Mouse (Mus musculus) kidney, postnatal 36 days (tissue): ENCODE results near the gene Hist1h2ae.
"Not testable (repeated sequence)": the region's sequence is repeated elsewhere in the genome, so short reads cannot be mapped to it uniquely, and the experiment has no call there.

ENCODE experiments used
- DNase-seq, 2 experiments: peaks; one replicate each; pipeline ENCODE4 v3.0.0; 2021 to 2022; ENCODE audit warnings: mixed read lengths in 2 of 2

The Hist1h2ae gene

GRCm38 (mm10) chr13:23571022-23571503 is at the start of gene Hist1h2ae, which contains the start of gene Hist1h2bg:
Gene Hist1h2ae (minus strand): TSS chr13:23571220.
Gene Hist1h2bg (plus strand): TSS chr13:23571396.
- DNase-seq, result peak; percentile 46 to 85

DNA sequence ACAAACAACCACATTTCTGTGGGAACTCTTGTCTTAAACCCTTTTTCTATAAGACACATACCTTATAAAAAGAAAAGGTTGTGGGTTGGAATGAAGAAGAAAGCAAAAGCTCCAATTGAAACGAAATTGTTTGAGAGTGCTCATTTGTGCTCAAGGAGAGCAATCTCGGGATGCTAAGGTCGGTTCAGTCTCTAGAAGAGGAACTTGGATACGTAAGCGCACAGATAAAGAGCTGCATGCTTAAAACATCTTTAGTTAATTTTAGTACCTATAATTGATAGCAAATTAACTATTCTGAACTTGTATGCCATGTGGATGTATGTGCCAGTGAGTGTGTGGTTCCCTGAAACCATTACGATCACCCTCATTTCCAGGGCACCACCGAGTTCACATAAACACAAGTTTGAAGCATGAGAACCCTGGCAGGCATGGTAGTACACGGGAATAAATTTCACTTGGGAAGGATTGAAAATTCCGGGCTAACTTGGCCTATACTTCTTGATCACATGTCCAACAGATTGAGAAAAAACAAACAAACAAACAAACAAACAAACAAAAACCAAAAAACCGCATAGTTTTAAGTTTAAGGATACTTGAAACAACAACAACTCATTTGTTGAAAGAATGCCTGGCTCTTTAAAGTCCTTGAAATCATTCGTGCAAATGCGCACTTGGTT is 49.2 kb upstream of the Hist1h2ae start:
- DNase-seq, result no peak

- DNase-seq, result no peak
These were observed 40.6 kb upstream of the Hist1h2ae start for GRCm38 (mm10) chr13:23611638-23612037.

DNA sequence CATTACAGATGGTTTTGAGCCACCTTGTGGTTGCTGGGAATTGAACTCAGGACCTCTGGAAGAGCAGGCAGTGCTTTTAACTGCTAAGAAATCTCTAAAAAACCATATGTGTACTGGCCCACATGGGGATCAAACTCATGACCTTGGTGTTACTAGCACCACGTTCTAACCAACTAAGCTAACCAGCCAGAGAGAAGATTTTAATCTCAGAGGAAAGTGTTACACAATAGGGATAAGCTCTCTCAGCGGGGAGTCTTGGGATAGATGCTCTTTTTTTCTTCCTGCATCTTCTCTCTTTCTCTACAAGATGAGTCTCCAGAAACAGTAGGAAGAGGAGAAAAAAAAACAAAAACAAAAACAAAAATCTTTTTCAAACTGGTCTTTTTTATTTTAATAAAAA is 39.4 kb upstream of the Hist1h2ae start:
- no peak for DNase-seq

DNA sequence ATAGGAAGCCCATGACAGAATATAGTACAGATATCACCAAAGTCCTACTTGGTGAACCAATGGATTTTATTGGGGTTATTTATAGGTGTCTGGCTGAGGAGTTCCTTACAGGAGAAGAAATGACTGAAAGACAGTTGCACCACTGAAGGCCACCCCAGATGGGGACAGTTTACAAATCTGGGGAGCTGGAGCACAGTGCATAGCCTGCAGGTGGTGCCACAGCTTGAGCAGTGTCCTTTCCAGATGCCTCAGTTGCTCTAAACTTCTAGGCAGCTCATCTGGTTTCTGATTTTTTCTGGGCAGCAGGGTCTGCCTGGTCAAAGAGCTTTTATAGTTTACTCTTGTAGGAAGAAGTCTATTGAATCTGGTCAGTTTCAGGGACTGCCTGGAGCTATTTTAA is 38.8 kb upstream of the Hist1h2ae start:
- DNase-seq, result no peak

GRCm38 (mm10) chr13:23609209-23609608 is 38.2 kb upstream of the Hist1h2ae start:
- no peak for DNase-seq

DNA sequence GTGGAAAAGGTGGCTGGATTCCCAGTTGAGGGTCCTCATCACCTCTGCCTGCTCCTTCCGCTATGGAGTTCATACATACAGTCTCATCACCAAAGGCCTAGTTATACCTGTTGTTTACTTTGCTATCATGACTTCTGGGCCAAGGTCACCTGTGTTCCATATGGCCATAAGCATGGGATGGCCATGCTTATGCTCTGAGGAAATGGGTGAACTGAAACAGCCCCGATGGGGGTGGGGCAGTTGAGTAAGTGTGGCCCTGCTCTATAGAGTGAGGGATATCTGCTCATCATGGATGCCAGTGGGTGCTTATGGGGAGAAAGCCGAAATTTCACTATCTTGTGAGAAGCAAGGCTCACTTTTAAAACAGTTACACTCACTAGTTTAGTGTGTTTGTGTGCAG is 34.0 kb upstream of the Hist1h2ae start:
- no peak for DNase-seq

GRCm38 (mm10) chr13:23604452-23604851 is 33.4 kb upstream of the Hist1h2ae start:
- no peak for DNase-seq

- no peak for DNase-seq
These were observed 32.2 kb upstream of the Hist1h2ae start for GRCm38 (mm10) chr13:23603182-23603699.

GRCm38 (mm10) chr13:23597957-23598356 is 26.9 kb upstream of the Hist1h2ae start:
- DNase-seq, result peak; percentile 62 to 92

DNA sequence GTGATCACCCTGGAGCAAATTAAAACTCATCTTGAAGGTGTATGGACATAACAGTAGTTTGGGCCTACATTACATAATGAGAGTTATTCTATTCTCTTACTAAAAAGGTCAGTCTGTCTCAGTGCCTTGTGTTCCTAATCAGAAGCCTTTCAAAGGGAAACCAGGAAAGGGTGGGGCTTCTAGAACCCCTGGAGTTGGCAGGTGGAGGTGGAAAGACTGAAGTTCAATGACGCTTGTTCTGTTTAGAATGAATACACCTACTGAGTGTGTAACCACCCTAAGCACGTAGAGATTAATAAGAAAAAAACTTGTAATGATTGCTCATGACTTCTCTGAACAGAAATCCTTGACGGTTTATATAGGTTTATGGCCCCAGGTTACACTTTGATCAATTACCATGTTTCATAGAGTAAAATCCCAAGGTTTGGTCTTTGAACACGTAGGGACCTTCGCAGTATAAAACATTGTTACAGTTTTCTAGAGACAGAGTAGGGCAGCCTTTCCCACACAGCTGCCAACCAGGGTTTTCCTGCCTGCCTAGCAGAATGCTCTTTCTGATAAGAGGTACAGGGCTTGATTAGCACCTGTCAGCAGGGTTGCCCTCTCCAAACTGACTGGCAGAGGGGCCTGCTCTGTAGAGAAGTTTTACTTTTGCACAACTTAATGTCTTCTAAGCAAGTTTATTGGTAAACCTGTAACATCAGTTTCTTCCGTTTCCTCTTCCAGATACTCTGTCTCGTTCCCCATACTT is 24.8 kb upstream of the Hist1h2ae start:
- DNase-seq, result no peak

- no peak for DNase-seq
These were observed 24.2 kb upstream of the Hist1h2ae start for GRCm38 (mm10) chr13:23595185-23595584.

GRCm38 (mm10) chr13:23593051-23593770 is 22.2 kb upstream of the Hist1h2ae start:
- DNase-seq, result peak; percentile 36 to 38

DNA sequence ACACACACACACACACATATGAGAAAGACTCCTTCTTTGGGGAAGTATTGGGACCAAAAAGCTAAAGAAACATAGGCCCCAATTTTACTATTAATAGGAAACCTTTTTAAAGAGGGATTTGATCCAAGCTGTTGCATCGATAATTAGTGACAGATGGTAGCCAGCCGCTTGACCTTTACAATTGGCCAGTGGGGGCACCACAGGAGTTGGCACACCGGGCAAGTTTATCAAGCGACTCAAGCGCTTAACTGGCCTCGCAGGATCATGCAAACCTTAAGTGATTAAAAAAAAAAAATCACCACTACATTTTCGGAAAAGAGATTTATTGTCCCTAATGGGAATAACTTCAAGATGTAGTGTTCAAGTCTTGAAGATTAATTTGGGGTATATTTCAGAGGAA is 21.6 kb upstream of the Hist1h2ae start:
- DNase-seq, result no peak

DNA sequence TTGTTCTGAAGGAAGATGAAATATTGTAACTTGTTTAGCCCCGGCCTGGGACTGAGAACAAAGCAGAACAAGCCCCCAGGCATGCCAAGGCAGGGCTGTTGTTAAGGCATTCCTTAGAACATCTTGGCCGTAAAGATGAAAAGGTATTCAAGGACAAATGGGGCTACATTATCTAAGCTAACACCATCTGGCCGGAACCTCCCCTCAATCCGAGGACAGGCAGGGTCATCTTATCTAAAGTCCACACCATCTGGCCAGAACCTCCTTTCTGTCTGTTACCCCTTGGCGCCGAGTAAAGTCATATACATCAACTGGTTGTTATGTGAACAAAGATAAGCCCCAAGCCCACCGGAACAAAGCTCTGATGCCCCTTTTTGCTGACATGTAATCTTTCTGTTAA is 20.9 kb upstream of the Hist1h2ae start:
- DNase-seq, result not testable (repeated sequence)

DNA sequence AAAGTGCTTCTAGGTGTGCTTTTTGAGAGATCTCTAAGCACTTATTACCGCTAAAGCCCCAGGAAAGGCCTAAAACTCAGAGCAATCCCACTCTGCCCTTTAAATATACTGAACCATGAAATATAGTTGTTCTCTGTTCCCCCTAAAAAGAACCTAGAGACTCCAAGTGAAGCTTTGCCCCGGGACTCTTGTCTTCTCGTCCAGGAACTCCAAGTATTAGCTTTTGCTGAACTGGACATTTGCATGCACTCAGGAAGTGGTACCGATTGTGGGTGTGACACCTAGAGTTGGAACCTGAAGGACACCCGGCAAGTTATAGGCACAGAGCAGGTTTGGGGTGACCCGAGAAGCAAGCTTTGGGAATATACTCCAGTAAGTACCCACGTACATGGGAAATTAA is 20.2 kb upstream of the Hist1h2ae start:
- DNase-seq, result no peak

DNA sequence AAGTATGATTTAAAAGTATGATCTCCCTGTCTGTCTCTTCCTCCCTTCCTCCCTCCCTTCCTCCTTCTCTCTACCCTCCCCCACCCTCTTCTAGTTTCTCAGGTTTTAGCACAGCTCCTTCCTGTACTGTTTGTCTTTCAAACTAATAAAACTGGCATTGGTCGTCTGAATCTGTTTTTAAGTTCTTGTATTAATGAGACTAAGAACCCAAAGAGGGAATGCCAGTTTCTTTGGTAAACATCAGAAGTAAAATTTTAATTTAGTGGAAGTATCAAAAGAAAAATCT is 15.9 kb upstream of the Hist1h2ae start:
- DNase-seq, result no peak

- DNase-seq, result no peak
These were observed 15.3 kb upstream of the Hist1h2ae start for GRCm38 (mm10) chr13:23586099-23586939.

DNA sequence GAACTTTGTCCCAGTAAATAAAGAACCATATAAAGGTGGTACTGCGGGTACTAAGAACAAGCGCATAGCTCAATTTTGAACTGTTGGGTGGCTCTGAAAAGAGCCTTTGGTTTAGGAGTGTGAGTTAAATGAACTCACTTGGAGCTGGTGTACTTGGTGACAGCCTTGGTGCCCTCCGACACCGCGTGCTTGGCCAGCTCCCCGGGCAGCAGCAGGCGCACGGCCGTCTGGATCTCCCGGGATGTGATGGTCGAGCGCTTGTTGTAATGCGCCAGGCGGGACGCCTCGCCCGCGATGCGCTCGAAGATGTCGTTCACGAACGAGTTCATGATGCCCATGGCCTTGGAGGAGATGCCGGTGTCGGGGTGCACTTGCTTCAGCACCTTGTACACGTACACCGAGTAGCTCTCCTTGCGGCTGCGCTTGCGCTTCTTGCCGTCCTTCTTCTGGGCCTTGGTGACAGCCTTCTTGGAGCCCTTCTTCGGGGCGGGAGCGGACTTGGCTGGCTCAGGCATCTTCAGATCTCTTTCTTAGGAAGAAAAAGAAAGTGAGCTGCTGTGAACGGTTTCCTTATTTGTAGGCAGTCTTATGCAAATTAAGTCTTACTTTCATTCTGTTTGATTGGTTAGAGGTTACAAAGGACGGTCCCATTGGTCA is 14.6 kb upstream of the Hist1h2ae start:
- peak; percentile 56 to 79 for DNase-seq

DNA sequence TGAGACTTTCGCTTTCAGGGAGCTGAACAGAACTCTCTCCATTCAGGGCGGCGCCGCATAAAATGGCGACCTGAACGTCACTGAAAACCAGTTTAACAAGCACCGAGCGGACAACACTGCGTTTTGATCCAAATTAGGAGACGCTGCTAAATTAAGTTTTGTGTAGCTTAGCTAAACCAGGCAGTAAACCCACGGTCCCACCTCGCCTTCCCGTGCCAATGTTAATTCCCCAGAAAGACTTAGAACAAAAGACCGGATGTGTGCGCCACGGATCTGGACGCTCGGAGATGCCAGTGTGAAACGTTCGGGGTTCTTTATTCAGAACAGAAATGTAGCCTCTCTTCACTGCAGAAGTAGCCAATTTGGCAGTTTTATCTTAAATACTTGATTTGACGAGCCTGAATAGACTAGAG is 14.0 kb upstream of the Hist1h2ae start:
- peak; percentile 65 to 80 for DNase-seq

- DNase-seq, result no peak
These were observed 13.3 kb upstream of the Hist1h2ae start for GRCm38 (mm10) chr13:23584331-23584730.
